Mouse (Mus musculus): Measurements from ENCODE around the gene Lce1g.

Gene Lce1g

GRCm38 (mm10) chr3:92752238-92752637 is at the start of gene Lce1g:
TSS of gene Lce1g (minus strand) at chr3:92752338.
- no peak for DNase-seq (ENCODE audit: low spot score)

- no peak for DNase-seq (ENCODE audit: low spot score)
Measured at GRCm38 (mm10) chr3:92790414-92790813, 38.3 kb upstream of the Lce1g start, which contains the start of gene Lce1j. TSS of gene Lce1j (minus strand) at chr3:92790514.

GRCm38 (mm10) chr3:92778799-92779198 is 26.7 kb upstream of the Lce1g start, which contains the start of gene Lce1i:
TSS of gene Lce1i (minus strand) at chr3:92778899.
- no peak for DNase-seq (ENCODE audit: low spot score)

- no peak for DNase-seq (ENCODE audit: low spot score)
Measured at GRCm38 (mm10) chr3:92771573-92771972, 19.4 kb upstream of the Lce1g start.

- no peak for DNase-seq (ENCODE audit: low spot score)
Measured at GRCm38 (mm10) chr3:92764965-92765364, 12.8 kb upstream of the Lce1g start, which contains the start of gene Lce1h. TSS of gene Lce1h (minus strand) at chr3:92765065.

GRCm38 (mm10) chr3:92753197-92753596 is 1.1 kb upstream of the Lce1g start:
- no peak for DNase-seq (ENCODE audit: low spot score)

GRCm38 (mm10) chr3:92738996-92739395 is 13.1 kb downstream of the Lce1g start, which contains the start of gene Gm38119:
TSS of gene Gm38119 (minus strand) at chr3:92739096.
- DNase-seq (ENCODE audit: low spot score) = no peak

- DNase-seq (ENCODE audit: low spot score) = no peak
Measured at GRCm38 (mm10) chr3:92722631-92723030, 29.5 kb downstream of the Lce1g start.

- no peak for DNase-seq (ENCODE audit: low spot score)
Measured at GRCm38 (mm10) chr3:92720250-92720649, 31.9 kb downstream of the Lce1g start, which contains the start of gene Lce1f. TSS of gene Lce1f (minus strand) at chr3:92720350.

GRCm38 (mm10) chr3:92715122-92715521 is 37.0 kb downstream of the Lce1g start:
- DNase-seq (ENCODE audit: low spot score) = no peak

- DNase-seq (ENCODE audit: low spot score) = no peak
Measured at GRCm38 (mm10) chr3:92708974-92709373, 43.2 kb downstream of the Lce1g start, which contains the start of gene Lce1e. TSS of gene Lce1e (minus strand) at chr3:92709074.

Data from ovary, postnatal 36 days (tissue).